Comparison of ENCODE assay signal across 7 mouse cellular contexts in the genomic region with DNA sequence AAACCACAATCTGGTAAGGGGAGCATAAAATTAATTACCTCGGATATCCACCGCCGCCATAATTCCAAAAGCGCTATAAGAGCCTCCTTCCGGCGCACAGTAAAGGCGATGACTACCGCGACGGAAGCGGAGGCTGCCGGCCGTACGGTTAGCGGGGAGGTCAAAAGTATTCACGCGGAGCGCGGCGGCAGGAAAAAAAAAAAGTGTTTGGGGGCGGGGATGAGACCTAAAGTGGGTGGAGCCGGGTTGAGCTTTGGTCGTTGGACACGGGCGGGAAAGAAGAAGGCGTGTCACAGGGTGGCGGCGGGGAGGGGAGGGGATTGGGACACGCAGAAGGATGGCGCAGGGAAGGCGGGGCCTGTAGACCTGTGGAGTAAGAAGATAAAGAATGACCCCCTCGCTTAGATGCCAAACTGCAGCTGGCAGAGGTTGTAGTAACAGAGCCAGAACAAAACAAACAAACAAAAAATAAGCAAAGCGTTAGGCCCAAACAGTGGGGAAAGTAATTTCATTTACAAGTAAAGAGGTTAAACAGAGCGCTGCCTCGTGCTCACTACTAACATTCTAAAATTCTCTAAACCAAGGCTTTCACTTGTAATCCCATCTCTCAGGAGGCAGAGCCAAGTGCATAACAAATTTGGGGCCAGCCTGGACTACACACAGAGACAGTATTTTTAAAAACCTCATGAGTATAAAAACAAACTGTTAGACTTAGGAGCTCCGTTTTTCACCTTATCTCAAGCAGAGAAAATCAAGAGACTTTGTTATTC. TPM values are rescaled to one million over a fixed set of nuclear protein-coding genes. Genes with fewer than 3 reads are reported as not detected.
A peak's percentile ranks its signal among the peaks of the same experiment; 100 is the strongest.
DNase-seq lines count a peak whose midpoint lies in the region; ATAC-seq lines count a peak whose summit lies in the region.

Gene Med6, minus strand, starts transcription at position 107 of the 770 bp plus-strand sequence.

- H3K27ac ChIP-seq in intestine, embryonic 15.5 days: peak within 1 kb of the TSS; percentile 54; the same call in 1 of the 2 replicates
- peak within 1 kb of the TSS; percentile 86 for H3K27ac ChIP-seq in midbrain, embryonic 10.5 days (replicated peaks)

- peak; percentile 95 for DNase-seq in adrenal gland, adult 2 months
- DNase-seq in embryo, embryonic 11.5 days (ENCODE audit: low read depth, low spot score): peak; percentile 97
- peak; percentile 81 to 90 for DNase-seq in gastrocnemius, postnatal 36 days
- DNase-seq in left cerebral cortex, postnatal 25 days (ENCODE audit: low spot score in 2 of 2): peak; percentile 86 to 95
- DNase-seq in midbrain, embryonic 10.5 days (ENCODE audit: low spot score): peak; percentile 97
- peak; percentile 83 for DNase-seq in right cerebral cortex, postnatal 4 days

- H3K36me3 ChIP-seq in intestine, embryonic 15.5 days: 0 out of 2 replicates have a peak, but pooled peaks cover 3% of the 10 kb centered on the region
- H3K36me3 ChIP-seq in midbrain, embryonic 10.5 days: peaks cover 11% of the 10 kb centered on the region

- ATAC-seq in intestine, embryonic 15.5 days: peak; percentile 99

- intact Hi-C loops in gastrocnemius, postnatal 36 days (cut with DNase I): no loop called here
- intact Hi-C loops in left cerebral cortex, postnatal 25 days (cut with DNase I): loop anchor here (1.0 kb wide), 2 partner anchors 63 to 111 kb away; partner anchors contain the start of genes Gm20498 and Synj2bp

- no peaks in the 10 kb centered on the region for H3K4me1 ChIP-seq in intestine, embryonic 15.5 days (replicated peaks)
- H3K4me1 ChIP-seq in midbrain, embryonic 10.5 days: peaks cover 11% of the 10 kb centered on the region

- peak within 1 kb of the TSS; percentile 59 for H3K4me2 ChIP-seq in intestine, embryonic 15.5 days (replicated peaks)

- H3K27me3 ChIP-seq in intestine, embryonic 15.5 days (replicated peaks): no peaks in the 10 kb centered on the region
- no peaks in the 10 kb centered on the region for H3K27me3 ChIP-seq in midbrain, embryonic 10.5 days (ENCODE audit: low read depth, poor library complexity, severe bottlenecking)

- no peaks in the 10 kb centered on the region for H3K9me3 ChIP-seq in intestine, embryonic 15.5 days
- H3K9me3 ChIP-seq in midbrain, embryonic 10.5 days (replicated peaks): no peaks in the 10 kb centered on the region

- H3K4me3 ChIP-seq in intestine, embryonic 15.5 days (replicated peaks): peak within 1 kb of the TSS; percentile 64
- peak within 1 kb of the TSS; percentile 79 for H3K4me3 ChIP-seq in midbrain, embryonic 10.5 days

- peak within 1 kb of the TSS; percentile 65 for H3K9ac ChIP-seq in intestine, embryonic 15.5 days

- WGBS in intestine, embryonic 15.5 days: 2% methylated on average over 36 of the region's 36 CpGs
- 3% methylated on average over 36 of the region's 36 CpGs for WGBS in midbrain, embryonic 10.5 days

RNA-seq across cellular contexts. Expression of gene Med6, which starts in this region (rescaled TPM):
- 10 to 100 TPM; 22.3 to 27.3 TPM for total RNA-seq in adrenal gland, adult 2 months (2021)
- 1.2 and 1.4 TPM in 2 replicates for polyA plus RNA-seq in adrenal gland, adult 2 months (2012; rRNA removed)
- total RNA-seq in gastrocnemius, postnatal 36 days (2021): 1 to 10 TPM; 9.1 to 9.7 TPM
- polyA plus RNA-seq in intestine, embryonic 15.5 days (2015; fragmentation: Nextera tagmentation; extraction: Ambion mirVana): 67.4 and 67.7 TPM in 2 replicates
- total RNA-seq in left cerebral cortex, postnatal 25 days (2021): 10 to 100 TPM; 24.4 to 26.9 TPM
- polyA plus RNA-seq in midbrain, embryonic 10.5 days (2016; fragmentation: Nextera tagmentation; extraction: Ambion mirVana): 85.2 and 86.1 TPM in 2 replicates

Comparison
In these comparisons a context has a peak if more than half of its experiments do, and no peak if none do; other contexts are left out.
1. Peak in every context shown above with its lines: DNase-seq, ATAC-seq, H3K4me3 ChIP-seq and H3K27ac ChIP-seq.
2. RNA of gene Med6 (polyA plus RNA-seq): 85.2 to 86.1 TPM in midbrain, embryonic 10.5 days and 67.4 to 67.7 TPM in intestine, embryonic 15.5 days; 1.2 to 1.4 TPM in adrenal gland, adult 2 months; every median in the first group is over 10 times any median in the second.